Mouse (Mus musculus) spleen, adult 2 months (tissue): ENCODE measurements around the gene B3gnt4. TPM values are rescaled to one million over a fixed set of nuclear protein-coding genes. Genes with fewer than 3 reads are reported as not detected.

ENCODE experiments used
- DNase-seq, 2 experiments: peaks; one replicate each; pipeline versions ENCODE4 v3.0.0 to v3.0.0-alpha.2; 2012 to 2021; ENCODE audit warnings: low spot score in 2 of 2, low read depth in 1 of 2
- H3K27ac ChIP-seq: fragments of 200-500 bp; 2 replicates; pipeline ENCODE4 v1.5.1; 2012; ENCODE audit warnings: low read length, inconsistent platforms; ENCODE audit not compliant: insufficient read depth
- H3K27me3 ChIP-seq: fragments of 200-500 bp; 2 replicates; pipeline ENCODE4 v1.6.1; 2012; ENCODE audit warnings: mild to moderate bottlenecking, moderate library complexity, low read length, inconsistent platforms; ENCODE audit not compliant: control insufficient read depth, insufficient read depth
- H3K36me3 ChIP-seq: fragments of 200-500 bp; 2 replicates; pipeline ENCODE4 v1.6.1; 2012; ENCODE audit warnings: mild to moderate bottlenecking, low read length, inconsistent platforms; ENCODE audit not compliant: control insufficient read depth, insufficient read depth
- H3K4me1 ChIP-seq: fragments of 200-500 bp; 2 replicates; pipeline ENCODE4 v1.6.1; 2011; ENCODE audit warnings: inconsistent platforms; ENCODE audit not compliant: control insufficient read depth, insufficient read depth, insufficient read length
- H3K4me3 ChIP-seq: fragments of 200-500 bp; 2 replicates; pipeline ENCODE4 v1.5.1; 2011; ENCODE audit warnings: mild to moderate bottlenecking, inconsistent platforms; ENCODE audit not compliant: insufficient read depth, insufficient read length; ENCODE audit errors: extremely low read depth
- CTCF ChIP-seq: fragments of 200-500 bp; IDR thresholded peaks from 2 replicates; pipeline ENCODE4 v1.5.1; 2011; ENCODE audit warnings: mild to moderate bottlenecking, inconsistent platforms; ENCODE audit not compliant: insufficient read depth, insufficient read length, insufficient replicate concordance; ENCODE audit errors: extremely low read depth
- POLR2A ChIP-seq: fragments of 200-500 bp; IDR thresholded peaks from 2 replicates; pipeline ENCODE4 v1.6.1; 2011; ENCODE audit warnings: low read depth, low read length, inconsistent platforms
- WGBS: fragments of 180-500 bp; shearing (Covaris S2); methylation state at CpG from one replicate; pipeline ENCODE4 v1.1.7; 2018; 5-methylcytosine and 5-hydroxymethylcytosine counted together
- polyA plus RNA-seq: library from polyadenylated mRNA; depleted of rRNA; stranded (reverse); fragments of >200 nt; gene quantifications from 2 replicates; pipeline ENCODE4 v1.2.3, GENCODE M21; 2012

B3gnt4 gene
- polyA plus RNA-seq, 1 experiment: 0.05 TPM

DNA sequence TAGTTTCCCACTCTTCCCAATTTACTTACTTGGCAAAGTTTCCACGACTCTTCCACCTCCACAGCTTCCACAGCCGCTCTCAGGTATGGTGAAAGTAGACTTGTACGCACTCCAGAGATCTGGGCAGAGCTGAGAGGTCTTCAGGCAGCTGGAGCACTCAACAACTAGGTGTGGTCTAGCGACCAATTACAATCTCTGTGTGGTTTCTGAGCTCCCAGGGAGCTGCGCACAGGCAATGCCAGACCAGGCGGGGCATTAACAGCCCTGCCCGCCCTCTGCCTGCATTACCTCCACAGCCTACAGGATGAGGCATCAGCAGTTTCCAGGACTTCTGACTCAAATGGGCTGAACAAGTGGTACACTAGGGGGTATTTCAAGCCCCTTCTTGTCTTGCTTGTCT lies 15.0 kb downstream of the B3gnt4 start, which contains the start of gene Gm49027:
Gene Gm49027 (minus strand): TSS at position 208 of the 400 bp plus-strand sequence.
- no peak for TF ChIP-seq CTCF
- no peak for TF ChIP-seq POLR2A
- Histone ChIP-seq H3K27ac (no peak within 1 kb of the TSS), H3K36me3 (peaks cover 7% of the 10 kb centered on the region), H3K27me3 (no peaks in the 10 kb centered on the region), H3K4me3 (peak within 1 kb of the TSS; percentile 98), H3K4me1 (peaks cover 4% of the 10 kb centered on the region)
- 89% methylated on average over 7 of the region's 7 CpGs for WGBS
- no peak for DNase-seq

DNA sequence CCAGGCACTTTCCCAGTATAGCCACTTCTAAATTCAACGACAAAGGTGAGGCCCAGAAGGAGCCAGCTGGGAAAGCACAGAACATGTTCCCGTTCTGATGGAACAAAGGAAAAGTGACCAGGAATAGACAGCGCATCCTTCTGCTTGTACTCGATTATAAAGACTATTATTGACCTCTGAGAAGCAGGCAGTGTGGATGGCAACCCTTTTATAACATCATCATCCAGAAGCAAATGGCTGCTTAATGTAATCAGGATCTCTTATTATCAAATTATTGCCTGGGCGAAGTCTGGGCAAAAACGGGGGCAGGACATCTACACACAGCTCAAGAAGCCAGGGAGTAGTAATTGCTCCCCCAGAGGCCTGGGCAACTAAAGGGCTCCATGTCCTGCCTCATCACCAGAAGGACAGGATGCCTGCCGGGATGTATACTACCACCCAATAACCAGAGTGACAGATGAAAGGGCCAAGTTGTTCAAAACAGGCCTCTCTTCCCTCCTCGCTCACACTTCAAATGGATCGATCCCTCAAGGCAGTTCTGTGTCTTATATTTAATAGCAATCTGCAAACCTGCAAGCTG lies 15.7 kb downstream of the B3gnt4 start:
- Histone ChIP-seq H3K36me3 (peaks cover 13% of the 10 kb centered on the region), H3K4me3 (no peak overlapping the region), H3K27me3 (no peaks in the 10 kb centered on the region), H3K27ac (no peak overlapping the region), H3K4me1 (peaks cover 4% of the 10 kb centered on the region)
- WGBS: 93% methylated on average over 9 of the region's 9 CpGs
- no peak for DNase-seq
- no peak for TF ChIP-seq CTCF
- TF ChIP-seq POLR2A: no peak

DNA sequence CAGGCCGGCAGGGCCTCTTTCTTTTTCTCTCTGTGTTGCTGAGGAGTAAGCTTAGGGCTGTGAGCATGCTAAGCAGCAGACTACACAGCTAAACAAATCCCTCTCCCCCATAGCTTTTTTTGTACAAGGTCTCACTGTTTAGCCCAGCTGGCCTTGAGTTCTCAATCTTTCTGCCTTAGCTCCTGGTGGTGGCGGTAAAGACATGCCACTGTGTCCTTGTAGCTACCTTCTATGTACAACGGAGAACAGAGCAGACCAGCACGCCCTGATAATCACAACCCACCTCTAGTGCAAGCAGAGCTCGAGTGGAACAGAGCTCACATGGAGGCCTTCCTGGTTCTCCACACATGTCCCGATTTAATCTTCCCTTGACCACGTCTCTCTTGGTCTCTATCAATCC lies 18.4 kb downstream of the B3gnt4 start:
- H3K36me3 ChIP-seq: peaks cover 33% of the 10 kb centered on the region
- H3K4me3 ChIP-seq: no peak overlapping the region
- 88% methylated on average over 7 of the region's 7 CpGs for WGBS
- H3K4me1 ChIP-seq: peaks cover 4% of the 10 kb centered on the region
- no peak for TF ChIP-seq POLR2A
- TF ChIP-seq CTCF: no peak
- H3K27ac ChIP-seq: no peak overlapping the region
- H3K27me3 ChIP-seq: no peaks in the 10 kb centered on the region
- no peak for DNase-seq

DNA sequence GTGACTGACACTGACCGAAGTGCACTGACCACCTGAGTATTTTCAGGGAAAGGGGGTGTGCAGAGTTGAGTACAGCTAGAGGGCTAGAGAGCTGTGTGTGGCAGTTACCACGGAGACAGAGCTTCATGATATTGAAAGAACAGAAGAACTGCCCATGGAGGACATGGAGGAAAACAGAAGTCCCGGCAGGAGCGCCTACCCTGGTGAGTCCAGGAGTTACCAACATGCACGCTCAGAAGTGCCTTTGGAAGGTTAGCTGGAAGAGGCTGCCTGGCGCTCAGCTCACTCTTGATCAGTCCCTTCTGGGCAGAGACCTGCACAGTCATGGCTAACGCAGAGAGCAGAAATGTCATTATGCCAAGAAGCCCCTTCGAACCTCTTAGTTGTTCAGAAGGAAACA lies 19.8 kb downstream of the B3gnt4 start:
- 94% methylated on average over 8 of the region's 8 CpGs for WGBS
- no peak for TF ChIP-seq CTCF
- no peak for TF ChIP-seq POLR2A
- Histone ChIP-seq H3K4me1 (no peaks in the 10 kb centered on the region), H3K27me3 (no peaks in the 10 kb centered on the region), H3K36me3 (peaks cover 37% of the 10 kb centered on the region), H3K27ac (no peak overlapping the region), H3K4me3 (no peak overlapping the region)
- DNase-seq: no peak

DNA sequence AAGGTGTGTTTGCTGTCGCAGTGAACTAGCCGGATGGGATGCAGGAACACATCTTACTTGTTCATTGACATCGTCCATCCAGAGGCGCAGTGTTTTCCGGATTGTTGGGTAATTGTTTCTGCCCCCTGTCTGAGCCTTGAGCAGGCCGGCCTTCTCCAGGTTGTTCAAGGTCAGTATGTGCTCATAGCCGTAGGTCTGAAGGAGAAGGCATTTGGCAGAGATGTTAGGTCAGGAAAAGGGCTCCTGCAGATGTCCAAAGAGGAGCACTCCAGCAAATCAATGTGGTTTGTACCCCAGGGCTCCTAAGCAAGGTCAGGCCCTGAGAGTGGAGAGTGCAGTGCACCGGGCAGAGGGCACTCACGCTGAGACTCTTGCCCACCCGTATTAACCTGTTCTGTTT lies 23.5 kb downstream of the B3gnt4 start:
- TF ChIP-seq CTCF (no peak), POLR2A (no peak)
- no peak overlapping the region for H3K27ac ChIP-seq
- no peaks in the 10 kb centered on the region for H3K4me1 ChIP-seq
- WGBS: 97% methylated on average over 10 of the region's 10 CpGs
- H3K4me3 ChIP-seq: no peak overlapping the region
- H3K36me3 ChIP-seq: peaks cover 43% of the 10 kb centered on the region
- H3K27me3 ChIP-seq: no peaks in the 10 kb centered on the region
- no peak for DNase-seq

DNA sequence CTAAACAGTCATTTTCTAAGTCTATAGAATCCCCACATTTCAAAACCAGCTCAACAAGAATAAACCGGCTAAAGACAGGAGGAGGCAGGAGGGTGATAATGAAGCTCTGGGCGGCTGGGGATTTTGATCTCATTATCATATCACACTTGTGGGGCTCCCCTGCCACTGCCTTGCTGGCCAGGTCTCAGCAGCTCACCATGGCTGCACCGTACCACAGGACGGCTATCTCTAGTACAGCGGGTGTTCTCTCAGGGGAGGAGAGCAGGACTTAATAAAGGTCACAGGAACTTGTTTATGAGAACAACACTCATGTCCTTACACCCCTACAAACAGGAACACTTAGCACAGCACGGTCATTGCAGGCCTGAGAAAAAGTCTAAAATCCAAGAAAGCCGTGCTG lies 45.4 kb downstream of the B3gnt4 start:
- Histone ChIP-seq H3K27ac (no peak overlapping the region), H3K36me3 (peaks cover 20% of the 10 kb centered on the region), H3K27me3 (no peaks in the 10 kb centered on the region), H3K4me3 (no peak overlapping the region), H3K4me1 (no peaks in the 10 kb centered on the region)
- no peak for TF ChIP-seq POLR2A
- no peak for TF ChIP-seq CTCF
- WGBS: 85% methylated on average over 7 of the region's 7 CpGs
- DNase-seq: no peak

DNA sequence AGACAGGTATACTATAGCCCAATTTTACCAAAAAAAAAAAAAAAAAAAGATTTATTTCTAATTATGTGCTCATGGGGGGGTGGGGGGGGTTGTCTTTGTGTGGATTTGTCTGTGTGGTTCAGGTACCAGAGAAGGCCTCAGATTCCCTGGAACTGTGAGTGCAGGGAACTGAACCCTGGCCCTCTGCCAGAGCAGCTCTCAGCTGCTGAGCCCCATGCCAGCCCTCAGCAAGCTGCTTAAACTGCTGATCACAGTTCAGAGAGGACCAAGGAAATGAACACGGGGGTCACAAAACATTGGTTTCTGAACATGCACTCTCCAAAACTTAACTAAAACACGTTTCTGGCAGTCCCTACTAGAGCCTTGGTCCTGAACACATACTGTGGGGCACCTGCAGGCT lies 46.2 kb downstream of the B3gnt4 start:
- TF ChIP-seq CTCF (no peak), POLR2A (no peak)
- WGBS: 79% methylated on average over 2 of the region's 2 CpGs
- Histone ChIP-seq H3K27ac (no peak overlapping the region), H3K36me3 (peaks cover 24% of the 10 kb centered on the region), H3K4me3 (no peak overlapping the region), H3K4me1 (no peaks in the 10 kb centered on the region), H3K27me3 (no peaks in the 10 kb centered on the region)
- no peak for DNase-seq
